Mouse (Mus musculus): Measurements from ENCODE around the gene Tenm4. TPM values are rescaled to one million over a fixed set of nuclear protein-coding genes. Genes with fewer than 3 reads are reported as not detected.
A peak's percentile ranks its signal among the peaks of the same experiment; 100 is the strongest.

Tenm4 gene
- polyA plus RNA-seq, 1 experiment from 2014 or later = 48.9 TPM

DNA sequence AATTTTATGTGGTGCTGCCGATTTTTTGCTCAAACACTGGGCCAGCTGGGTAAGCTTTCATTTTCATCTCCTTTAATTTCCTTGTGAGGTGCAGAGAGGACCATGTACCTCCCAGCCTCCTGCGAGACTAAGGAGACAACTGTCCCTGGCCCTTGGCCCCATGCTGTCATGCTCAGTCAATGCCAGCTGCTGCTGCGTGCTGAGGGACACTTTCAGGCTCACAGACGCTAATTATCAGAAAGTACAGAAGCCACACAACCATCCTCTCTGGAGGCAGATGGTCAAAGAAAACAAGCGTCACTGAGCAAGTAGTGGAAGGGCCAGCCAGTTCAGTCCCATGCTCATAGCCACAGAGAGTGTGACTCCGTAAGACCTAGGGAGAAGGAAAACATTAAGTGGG lies 287.9 kb downstream of the Tenm4 start:
- 0 out of 2 replicates have a peak, but pooled peaks cover 3% of the 10 kb centered on the region for H3K4me1 ChIP-seq (ENCODE audit: control insufficient read depth, insufficient read depth, low read length)
- peak; percentile 49; the same call in 1 of the 2 replicates for ATAC-seq
- no peak overlapping the region for H3K27ac ChIP-seq (ENCODE audit: low read depth, low read length)
- H3K4me3 ChIP-seq (ENCODE audit: low read depth, low read length) = no peak overlapping the region
- WGBS = 70% methylated on average over 6 of the region's 6 CpGs
- H3K4me2 ChIP-seq (ENCODE audit: low read length) = no peak overlapping the region
- H3K36me3 ChIP-seq (ENCODE audit: control insufficient read depth, insufficient read depth, low read length) = no peaks in the 10 kb centered on the region
- H3K27me3 ChIP-seq (replicated peaks; ENCODE audit: control insufficient read depth, insufficient read depth, low read length) = no peaks in the 10 kb centered on the region
- peak; percentile 28 for DNase-seq (ENCODE audit: low spot score)
- no peaks in the 10 kb centered on the region for H3K9me3 ChIP-seq (replicated peaks; ENCODE audit: control insufficient read depth, low read length)
- H3K9ac ChIP-seq (ENCODE audit: low read length) = no peak overlapping the region

DNA sequence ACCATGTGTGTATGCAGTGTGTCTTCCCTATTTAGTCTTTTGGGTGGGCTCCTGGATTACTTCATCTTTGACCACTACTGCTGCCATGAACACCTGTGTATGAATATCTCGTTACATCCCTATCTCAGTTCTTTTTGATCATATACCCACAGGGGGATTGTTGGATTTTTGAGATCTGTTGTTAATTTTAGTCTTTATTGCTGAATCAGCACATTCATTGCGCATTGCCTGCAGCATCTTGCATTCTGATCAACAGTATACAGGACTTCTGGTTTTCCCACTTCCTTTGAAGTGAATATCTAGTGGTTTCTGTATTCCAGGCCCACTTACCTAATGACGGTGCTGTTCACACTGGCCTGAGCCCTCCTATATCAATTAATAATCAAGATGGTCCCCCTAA lies 295.7 kb downstream of the Tenm4 start:
- WGBS = 93% methylated on average over 3 of the region's 3 CpGs
- H3K9me3 ChIP-seq (replicated peaks; ENCODE audit: control insufficient read depth, low read length) = no peaks in the 10 kb centered on the region
- ATAC-seq = no peak
- no peak overlapping the region for H3K9ac ChIP-seq (ENCODE audit: low read length)
- no peaks in the 10 kb centered on the region for H3K4me1 ChIP-seq (ENCODE audit: control insufficient read depth, insufficient read depth, low read length)
- no peak overlapping the region for H3K27ac ChIP-seq (ENCODE audit: low read depth, low read length)
- H3K36me3 ChIP-seq (ENCODE audit: control insufficient read depth, insufficient read depth, low read length) = no peaks in the 10 kb centered on the region
- DNase-seq (ENCODE audit: low spot score) = no peak
- H3K4me3 ChIP-seq (ENCODE audit: low read depth, low read length) = no peak overlapping the region
- no peak overlapping the region for H3K4me2 ChIP-seq (ENCODE audit: low read length)
- H3K27me3 ChIP-seq (replicated peaks; ENCODE audit: control insufficient read depth, insufficient read depth, low read length) = no peaks in the 10 kb centered on the region

DNA sequence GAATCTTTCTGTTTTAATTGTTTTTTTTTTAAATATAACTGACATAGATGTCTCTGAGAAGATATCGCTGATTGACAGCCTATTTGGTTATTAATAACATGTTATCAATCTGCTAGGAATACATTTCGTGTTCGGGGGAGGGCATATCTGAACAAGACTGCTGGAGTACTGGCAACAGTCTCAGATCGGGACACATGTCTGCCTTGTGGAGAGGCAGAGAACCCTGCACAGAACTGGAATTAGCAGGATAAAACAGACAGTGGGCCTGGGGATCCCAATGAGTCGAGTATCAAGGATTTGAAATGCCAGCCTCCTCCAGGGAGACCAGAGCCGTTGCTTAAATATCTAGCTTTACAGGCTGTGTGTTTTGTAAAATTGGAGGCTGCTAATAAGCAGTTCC lies 299.8 kb downstream of the Tenm4 start:
- peaks cover 2% of the 10 kb centered on the region; the same call in 1 of the 2 replicates for H3K4me1 ChIP-seq (ENCODE audit: control insufficient read depth, insufficient read depth, low read length)
- DNase-seq (ENCODE audit: low spot score) = peak; percentile 34
- H3K27me3 ChIP-seq (replicated peaks; ENCODE audit: control insufficient read depth, insufficient read depth, low read length) = no peaks in the 10 kb centered on the region
- no peak overlapping the region for H3K4me2 ChIP-seq (ENCODE audit: low read length)
- peak overlapping the region; percentile 50; the same call in 1 of the 2 replicates for H3K27ac ChIP-seq (ENCODE audit: low read depth, low read length)
- H3K9ac ChIP-seq (ENCODE audit: low read length) = no peak overlapping the region
- no peak for ATAC-seq
- no peaks in the 10 kb centered on the region for H3K9me3 ChIP-seq (replicated peaks; ENCODE audit: control insufficient read depth, low read length)
- H3K36me3 ChIP-seq (ENCODE audit: control insufficient read depth, insufficient read depth, low read length) = no peaks in the 10 kb centered on the region
- 77% methylated on average over 6 of the region's 6 CpGs for WGBS
- no peak overlapping the region for H3K4me3 ChIP-seq (ENCODE audit: low read depth, low read length)

DNA sequence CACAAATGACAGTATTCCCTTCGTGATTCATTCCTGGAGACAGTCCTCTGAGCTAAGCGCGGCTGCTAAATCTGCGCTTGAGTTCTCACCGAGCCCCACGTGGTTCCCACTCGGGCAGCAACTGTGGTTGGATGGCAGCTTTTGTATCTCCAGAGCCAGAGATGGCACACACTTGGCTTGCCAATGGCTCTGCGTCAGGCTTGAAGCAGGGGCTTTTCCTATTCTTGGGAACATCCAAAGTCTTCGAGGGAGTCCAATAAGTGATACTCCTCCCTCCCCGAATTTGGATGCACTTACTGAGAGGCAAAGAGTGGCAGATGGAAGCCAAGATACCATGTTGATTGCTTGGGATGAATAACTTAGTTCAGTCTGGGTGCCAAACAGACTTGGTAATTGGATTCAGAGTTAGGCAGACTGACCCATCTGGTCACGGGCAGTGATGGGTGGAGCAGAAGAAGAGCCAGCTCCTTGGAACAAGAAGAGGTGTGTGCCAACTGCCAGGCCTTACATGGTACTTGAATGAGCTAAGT lies 303.6 kb downstream of the Tenm4 start:
- Histone ChIP-seq H3K9ac (ENCODE audit: low read length) (no peak overlapping the region), H3K27me3 (replicated peaks; ENCODE audit: control insufficient read depth, insufficient read depth, low read length) (no peaks in the 10 kb centered on the region), H3K4me1 (ENCODE audit: control insufficient read depth, insufficient read depth, low read length) (peaks cover 2% of the 10 kb centered on the region; the same call in 1 of the 2 replicates), H3K4me3 (ENCODE audit: low read depth, low read length) (no peak overlapping the region), H3K27ac (ENCODE audit: low read depth, low read length) (peak overlapping the region; percentile 59; the same call in 1 of the 2 replicates), H3K36me3 (ENCODE audit: control insufficient read depth, insufficient read depth, low read length) (no peaks in the 10 kb centered on the region), H3K9me3 (replicated peaks; ENCODE audit: control insufficient read depth, low read length) (no peaks in the 10 kb centered on the region), H3K4me2 (ENCODE audit: low read length) (no peak overlapping the region)
- peak; percentile 96 for DNase-seq (ENCODE audit: low spot score)
- 61% methylated on average over 11 of the region's 11 CpGs for WGBS
- peak; percentile 94 for ATAC-seq

DNA sequence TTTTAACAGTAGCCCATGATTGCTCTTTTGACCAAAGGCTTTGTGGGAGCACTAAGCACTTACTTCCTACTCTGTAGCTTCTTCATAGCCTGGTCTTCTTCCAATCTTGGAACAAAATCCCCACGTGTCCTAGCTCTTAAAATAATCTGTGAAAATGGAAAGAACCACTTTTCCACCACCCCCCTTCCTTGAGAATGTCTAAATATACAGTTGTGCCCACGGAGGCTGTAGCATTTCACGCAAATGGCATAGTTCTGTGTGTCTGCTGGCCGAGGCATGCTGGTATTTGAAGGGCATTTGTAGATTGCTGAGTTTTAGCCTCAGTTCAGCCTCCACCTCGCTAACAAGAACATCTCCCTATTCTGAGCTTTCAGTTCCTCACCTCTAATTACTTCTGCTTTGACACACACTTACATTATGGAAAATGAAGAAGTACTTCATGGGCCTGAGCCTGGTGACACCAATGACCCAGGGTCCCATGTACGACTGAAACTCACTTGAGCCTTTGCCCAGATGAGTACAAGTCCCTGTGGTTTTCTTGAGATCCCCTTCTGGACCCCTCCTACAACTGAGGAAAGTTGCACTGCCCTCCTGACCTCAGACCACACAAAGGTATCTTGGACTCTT lies 306.1 kb downstream of the Tenm4 start:
- Histone ChIP-seq H3K9me3 (replicated peaks; ENCODE audit: control insufficient read depth, low read length) (no peaks in the 10 kb centered on the region), H3K4me1 (ENCODE audit: control insufficient read depth, insufficient read depth, low read length) (peaks cover 5% of the 10 kb centered on the region), H3K4me2 (ENCODE audit: low read length) (no peak overlapping the region), H3K9ac (ENCODE audit: low read length) (no peak overlapping the region), H3K27ac (ENCODE audit: low read depth, low read length) (no peak overlapping the region), H3K27me3 (replicated peaks; ENCODE audit: control insufficient read depth, insufficient read depth, low read length) (no peaks in the 10 kb centered on the region), H3K4me3 (ENCODE audit: low read depth, low read length) (no peak overlapping the region), H3K36me3 (ENCODE audit: control insufficient read depth, insufficient read depth, low read length) (no peaks in the 10 kb centered on the region)
- 93% methylated on average over 6 of the region's 6 CpGs for WGBS
- no peak for ATAC-seq
- DNase-seq (ENCODE audit: low spot score) = no peak

DNA sequence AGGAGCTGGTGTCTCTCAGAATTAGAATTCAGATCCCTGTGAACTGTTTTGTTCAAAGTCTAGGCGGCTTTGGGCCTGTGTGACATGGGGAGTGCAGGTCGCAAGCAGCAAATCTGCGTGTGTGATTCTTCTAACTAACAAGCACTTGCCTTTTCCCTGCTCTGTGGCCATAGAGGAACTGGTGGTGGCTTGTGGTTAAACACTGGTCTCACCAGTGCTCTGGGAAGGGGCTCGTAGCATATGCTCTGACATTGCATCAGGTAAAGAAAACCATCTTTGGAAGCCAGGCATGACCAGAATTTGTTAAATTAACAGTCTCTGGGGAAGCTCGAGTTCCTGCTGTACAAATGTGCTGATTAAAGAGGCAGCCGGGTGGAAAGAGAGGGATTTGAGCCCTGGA lies 308.1 kb downstream of the Tenm4 start:
- H3K4me2 ChIP-seq (ENCODE audit: low read length) = no peak overlapping the region
- WGBS = 78% methylated on average over 6 of the region's 6 CpGs
- no peak overlapping the region for H3K27ac ChIP-seq (ENCODE audit: low read depth, low read length)
- H3K9ac ChIP-seq (ENCODE audit: low read length) = no peak overlapping the region
- H3K9me3 ChIP-seq (replicated peaks; ENCODE audit: control insufficient read depth, low read length) = no peaks in the 10 kb centered on the region
- peaks cover 5% of the 10 kb centered on the region for H3K4me1 ChIP-seq (ENCODE audit: control insufficient read depth, insufficient read depth, low read length)
- ATAC-seq (no peak), DNase-seq (ENCODE audit: low spot score) (no peak)
- H3K27me3 ChIP-seq (replicated peaks; ENCODE audit: control insufficient read depth, insufficient read depth, low read length) = no peaks in the 10 kb centered on the region
- H3K4me3 ChIP-seq (ENCODE audit: low read depth, low read length) = no peak overlapping the region
- H3K36me3 ChIP-seq (ENCODE audit: control insufficient read depth, insufficient read depth, low read length) = no peaks in the 10 kb centered on the region

DNA sequence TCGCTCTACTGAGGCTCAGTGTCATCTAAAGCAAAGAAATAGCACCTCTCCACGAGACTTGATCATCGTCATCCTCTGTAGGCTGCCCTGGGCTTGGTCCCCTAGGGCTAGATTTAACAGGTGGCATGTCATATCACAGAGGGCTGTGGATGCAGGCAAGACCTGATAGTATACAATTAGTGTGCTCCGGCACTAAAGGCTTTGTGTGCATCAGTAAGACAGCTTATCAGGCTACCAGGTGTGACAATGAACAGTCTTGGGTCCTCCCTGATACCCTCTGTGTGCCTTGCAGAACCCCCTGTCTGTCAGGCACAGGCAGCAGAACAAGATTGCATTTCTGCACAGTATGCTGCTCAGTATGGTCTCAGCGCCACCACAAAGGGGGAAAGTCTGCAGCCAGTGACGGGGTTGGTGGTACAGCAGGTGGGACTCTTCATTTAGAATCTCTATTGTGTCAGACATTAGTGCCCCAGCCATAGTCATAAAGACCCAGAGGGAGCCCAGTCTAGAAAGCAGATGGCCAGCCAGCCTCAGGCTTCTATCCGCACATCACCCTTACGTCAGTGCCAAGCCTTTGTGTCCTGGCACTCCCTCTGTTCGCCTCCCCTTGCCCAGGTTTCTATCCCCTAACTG lies 309.4 kb downstream of the Tenm4 start:
- no peak overlapping the region for H3K4me3 ChIP-seq (ENCODE audit: low read depth, low read length)
- DNase-seq (ENCODE audit: low spot score) = peak; percentile 46
- WGBS = 67% methylated on average over 9 of the region's 9 CpGs
- ATAC-seq = peak; percentile 73
- H3K27ac ChIP-seq (ENCODE audit: low read depth, low read length) = peak overlapping the region; percentile 52
- peaks cover 3% of the 10 kb centered on the region; the same call in 1 of the 2 replicates for H3K4me1 ChIP-seq (ENCODE audit: control insufficient read depth, insufficient read depth, low read length)
- H3K9me3 ChIP-seq (replicated peaks; ENCODE audit: control insufficient read depth, low read length) = no peaks in the 10 kb centered on the region
- no peaks in the 10 kb centered on the region for H3K27me3 ChIP-seq (replicated peaks; ENCODE audit: control insufficient read depth, insufficient read depth, low read length)
- H3K4me2 ChIP-seq (ENCODE audit: low read length) = no peak overlapping the region
- no peaks in the 10 kb centered on the region for H3K36me3 ChIP-seq (ENCODE audit: control insufficient read depth, insufficient read depth, low read length)
- H3K9ac ChIP-seq (ENCODE audit: low read length) = no peak overlapping the region

- Histone ChIP-seq H3K9me3 (replicated peaks; ENCODE audit: control insufficient read depth, low read length) (no peaks in the 10 kb centered on the region), H3K9ac (ENCODE audit: low read length) (no peak overlapping the region), H3K4me1 (ENCODE audit: control insufficient read depth, insufficient read depth, low read length) (peaks cover 3% of the 10 kb centered on the region; the same call in 1 of the 2 replicates), H3K36me3 (ENCODE audit: control insufficient read depth, insufficient read depth, low read length) (no peaks in the 10 kb centered on the region), H3K27me3 (replicated peaks; ENCODE audit: control insufficient read depth, insufficient read depth, low read length) (no peaks in the 10 kb centered on the region), H3K27ac (ENCODE audit: low read depth, low read length) (no peak overlapping the region), H3K4me2 (ENCODE audit: low read length) (no peak overlapping the region), H3K4me3 (ENCODE audit: low read depth, low read length) (no peak overlapping the region)
- DNase-seq (ENCODE audit: low spot score) (no peak), ATAC-seq (no peak)
- WGBS = 81% methylated on average over 8 of the region's 8 CpGs
Observed at GRCm38 (mm10) chr7:96482953-96483352, 311.9 kb downstream of the Tenm4 start.

DNA sequence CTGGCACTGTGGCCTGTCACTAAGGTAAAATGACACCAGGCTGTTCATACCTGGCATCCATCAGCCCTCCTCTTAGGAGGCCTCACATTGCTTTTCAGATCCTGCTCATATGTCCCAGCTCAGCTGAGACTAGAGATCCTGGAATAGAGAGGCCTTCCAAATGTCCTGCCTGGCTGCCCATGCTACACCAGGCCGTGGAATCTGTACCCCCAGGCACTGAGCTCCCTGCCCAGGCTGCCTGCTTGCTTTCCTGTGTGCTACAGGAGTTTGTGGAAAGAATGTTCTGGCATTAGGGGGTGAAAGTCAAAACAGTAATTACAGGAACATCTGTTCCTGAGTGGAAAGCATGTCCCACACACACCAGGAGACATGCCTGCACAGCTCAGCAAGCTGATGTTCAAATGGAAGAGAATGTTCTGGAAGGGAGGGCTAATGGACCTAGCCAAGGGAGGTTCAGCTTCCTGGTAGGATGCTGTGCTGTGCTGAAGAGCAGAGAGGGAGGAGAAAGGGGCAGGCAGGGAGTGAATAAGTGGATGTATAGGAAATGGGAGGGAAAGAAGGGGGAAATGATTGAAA lies 313.0 kb downstream of the Tenm4 start:
- Histone ChIP-seq H3K36me3 (ENCODE audit: control insufficient read depth, insufficient read depth, low read length) (no peaks in the 10 kb centered on the region), H3K4me2 (ENCODE audit: low read length) (no peak overlapping the region), H3K27ac (ENCODE audit: low read depth, low read length) (no peak overlapping the region), H3K9me3 (replicated peaks; ENCODE audit: control insufficient read depth, low read length) (no peaks in the 10 kb centered on the region), H3K27me3 (replicated peaks; ENCODE audit: control insufficient read depth, insufficient read depth, low read length) (no peaks in the 10 kb centered on the region), H3K9ac (ENCODE audit: low read length) (no peak overlapping the region), H3K4me1 (ENCODE audit: control insufficient read depth, insufficient read depth, low read length) (peaks cover 3% of the 10 kb centered on the region; the same call in 1 of the 2 replicates), H3K4me3 (ENCODE audit: low read depth, low read length) (no peak overlapping the region)
- no peak for DNase-seq (ENCODE audit: low spot score)
- WGBS = 86% methylated on average over 1 of the region's 1 CpGs
- no peak for ATAC-seq
